Mouse (Mus musculus) lung, embryonic 14.5 days (tissue): ENCODE measurements around the gene Swi5. TPM values are rescaled to one million over a fixed set of nuclear protein-coding genes. Genes with fewer than 3 reads are reported as not detected.

ENCODE experiments used
- ATAC-seq: fragments of 200-750 bp; cut with Nextera tagmentation; 2 replicates; pipeline ENCODE4 v1.8.0; 2017; ENCODE audit warnings: mild to moderate bottlenecking, moderate TSS enrichment, moderate library complexity; ENCODE audit not compliant: insufficient read depth
- DNase-seq: peaks from one replicate; pipeline ENCODE4 v3.0.0-alpha.2; 2015
- H3K27ac ChIP-seq: fragments of 300-500 bp; sonication (generic); 2 replicates; pipeline ENCODE4 v1.5.1; 2014; ENCODE audit warnings: low read depth, mild to moderate bottlenecking, moderate library complexity
- H3K27me3 ChIP-seq: fragments of 300-500 bp; sonication (generic); 2 replicates; pipeline ENCODE4 v1.6.1; 2014; ENCODE audit warnings: low read length, control low read depth; ENCODE audit not compliant: insufficient read depth
- H3K36me3 ChIP-seq: fragments of 300-500 bp; sonication (generic); 2 replicates; pipeline ENCODE4 v1.6.1; 2014; ENCODE audit warnings: control low read depth; ENCODE audit not compliant: insufficient read depth
- H3K4me1 ChIP-seq: fragments of 300-500 bp; sonication (generic); 2 replicates; pipeline ENCODE4 v1.6.1; 2014; ENCODE audit warnings: antibody characterized with exemption, control low read depth; ENCODE audit not compliant: insufficient read depth
- H3K4me2 ChIP-seq: fragments of 300-500 bp; sonication (generic); 2 replicates; pipeline ENCODE4 v1.6.1; 2014; ENCODE audit warnings: mild to moderate bottlenecking
- H3K4me3 ChIP-seq: fragments of 300-500 bp; sonication (generic); 2 replicates; pipeline ENCODE4 v1.5.1; 2014; ENCODE audit warnings: low read depth, low read length
- H3K9ac ChIP-seq: fragments of 300-500 bp; sonication (generic); 2 replicates; pipeline ENCODE4 v1.6.1; 2014
- H3K9me3 ChIP-seq: fragments of 300-500 bp; sonication (generic); 2 replicates; pipeline ENCODE4 v1.6.1; 2016; ENCODE audit warnings: low read depth, low read length, control low read depth
- CTCF ChIP-seq: IDR thresholded peaks from 2 replicates; pipeline ENCODE4 v1.5.1; 2016; ENCODE audit warnings: antibody characterized with exemption, low read depth
- WGBS: fragments of 180-500 bp; shearing (Covaris S2); extraction: QIAGEN DNeasy Blood & Tissue Kit; methylation state at CpG from one replicate; pipeline ENCODE4 v1.1.7; 2014; 5-methylcytosine and 5-hydroxymethylcytosine counted together
- polyA plus RNA-seq: library from polyadenylated mRNA; unstranded; fragments of >200 nt; fragmentation: Nextera tagmentation; extraction: Ambion mirVana; gene quantifications from 2 replicates; pipeline ENCODE4 v1.2.1, GENCODE M21; 2014

The Swi5 gene
- polyA plus RNA-seq, 1 experiment from 2014 or later = 205 TPM

GRCm38 (mm10) chr2:32259657-32260417, 28.0 kb downstream of the Swi5 start, which contains the start of gene Uck1:
Uck1 (minus strand) TSS chr2:32260159.
- WGBS = 2% methylated on average over 59 of the region's 59 CpGs
- Histone ChIP-seq H3K36me3 (peaks cover 31% of the 10 kb centered on the region), H3K4me3 (peak within 1 kb of the TSS; percentile 90), H3K9ac (peak within 1 kb of the TSS; percentile 81), H3K9me3 (no peaks in the 10 kb centered on the region), H3K4me2 (peak within 1 kb of the TSS; percentile 72), H3K27ac (peak within 1 kb of the TSS; percentile 67), H3K4me1 (no peaks in the 10 kb centered on the region), H3K27me3 (no peaks in the 10 kb centered on the region)
- no peak for TF ChIP-seq CTCF
- ATAC-seq (peak; percentile 92), DNase-seq (peak; percentile 95)

GRCm38 (mm10) chr2:32258887-32259533, 28.9 kb downstream of the Swi5 start:
- Histone ChIP-seq H3K27ac (no peak overlapping the region), H3K27me3 (no peaks in the 10 kb centered on the region), H3K4me2 (peak overlapping the region; percentile 72), H3K4me1 (no peaks in the 10 kb centered on the region), H3K4me3 (peak overlapping the region; percentile 90), H3K9ac (peak overlapping the region; percentile 81), H3K9me3 (no peaks in the 10 kb centered on the region), H3K36me3 (peaks cover 39% of the 10 kb centered on the region)
- 45% methylated on average over 6 of the region's 6 CpGs for WGBS
- ATAC-seq (no peak), DNase-seq (no peak)
- TF ChIP-seq CTCF = no peak

- ATAC-seq (no peak), DNase-seq (no peak)
- 84% methylated on average over 11 of the region's 11 CpGs for WGBS
- no peak for TF ChIP-seq CTCF
- Histone ChIP-seq H3K4me1 (no peaks in the 10 kb centered on the region), H3K9me3 (no peaks in the 10 kb centered on the region), H3K36me3 (peaks cover 66% of the 10 kb centered on the region), H3K9ac (no peak overlapping the region), H3K4me2 (no peak overlapping the region), H3K27ac (no peak overlapping the region), H3K27me3 (no peaks in the 10 kb centered on the region), H3K4me3 (no peak overlapping the region)
These were observed 31.6 kb downstream of the Swi5 start for GRCm38 (mm10) chr2:32256273-32256672.

GRCm38 (mm10) chr2:32254563-32254962, 33.3 kb downstream of the Swi5 start:
- TF ChIP-seq CTCF = no peak
- ATAC-seq (no peak), DNase-seq (no peak)
- H3K27ac ChIP-seq = no peak overlapping the region
- H3K9ac ChIP-seq = no peak overlapping the region
- no peak overlapping the region for H3K4me3 ChIP-seq
- H3K4me1 ChIP-seq = no peaks in the 10 kb centered on the region
- no peaks in the 10 kb centered on the region for H3K9me3 ChIP-seq
- no peaks in the 10 kb centered on the region for H3K27me3 ChIP-seq
- WGBS = 82% methylated on average over 5 of the region's 5 CpGs
- peaks cover 73% of the 10 kb centered on the region for H3K36me3 ChIP-seq
- H3K4me2 ChIP-seq = no peak overlapping the region

GRCm38 (mm10) chr2:32253352-32253751, 34.5 kb downstream of the Swi5 start:
- TF ChIP-seq CTCF = no peak
- Histone ChIP-seq H3K4me2 (no peak overlapping the region), H3K27me3 (no peaks in the 10 kb centered on the region), H3K4me3 (no peak overlapping the region), H3K36me3 (peaks cover 76% of the 10 kb centered on the region), H3K27ac (no peak overlapping the region), H3K4me1 (no peaks in the 10 kb centered on the region), H3K9ac (no peak overlapping the region), H3K9me3 (no peaks in the 10 kb centered on the region)
- WGBS = 71% methylated on average over 1 of the region's 1 CpGs
- DNase-seq = no peak
- ATAC-seq = no peak

GRCm38 (mm10) chr2:32252658-32253057, 35.2 kb downstream of the Swi5 start:
- no peak for ATAC-seq
- WGBS = 80% methylated on average over 5 of the region's 5 CpGs
- H3K27ac ChIP-seq = no peak overlapping the region; the same call in 1 of the 2 replicates
- H3K27me3 ChIP-seq = no peaks in the 10 kb centered on the region
- no peak overlapping the region for H3K4me3 ChIP-seq
- TF ChIP-seq CTCF = no peak
- no peaks in the 10 kb centered on the region for H3K4me1 ChIP-seq
- peaks cover 76% of the 10 kb centered on the region for H3K36me3 ChIP-seq
- DNase-seq = no peak
- H3K9me3 ChIP-seq = no peaks in the 10 kb centered on the region
- H3K4me2 ChIP-seq = no peak overlapping the region
- no peak overlapping the region for H3K9ac ChIP-seq

GRCm38 (mm10) chr2:32251791-32252527, 35.9 kb downstream of the Swi5 start:
- TF ChIP-seq CTCF = no peak
- no peak overlapping the region for H3K9ac ChIP-seq
- H3K4me1 ChIP-seq = no peaks in the 10 kb centered on the region
- ATAC-seq (no peak), DNase-seq (no peak)
- no peaks in the 10 kb centered on the region for H3K27me3 ChIP-seq
- WGBS = 70% methylated on average over 12 of the region's 12 CpGs
- H3K9me3 ChIP-seq = no peaks in the 10 kb centered on the region
- peaks cover 76% of the 10 kb centered on the region for H3K36me3 ChIP-seq
- H3K27ac ChIP-seq = no peak overlapping the region
- H3K4me2 ChIP-seq = no peak overlapping the region
- no peak overlapping the region for H3K4me3 ChIP-seq
